Mouse (Mus musculus) thymus, postnatal 36 days (tissue): ENCODE measurements at regions not wholly inside any gene's neighbourhood (a gene's known extent, or its start where the extent isn't known, plus 50 kb on each side); places are given as distances from the start of the nearest gene placed in this dataset.
A peak's percentile ranks its signal among the peaks of the same experiment; 100 is the strongest.

Source experiments
- DNase-seq, 2 experiments: peaks; one replicate each; pipeline ENCODE4 v3.0.0; 2022; ENCODE audit warnings: mixed read lengths in 2 of 2

DNA sequence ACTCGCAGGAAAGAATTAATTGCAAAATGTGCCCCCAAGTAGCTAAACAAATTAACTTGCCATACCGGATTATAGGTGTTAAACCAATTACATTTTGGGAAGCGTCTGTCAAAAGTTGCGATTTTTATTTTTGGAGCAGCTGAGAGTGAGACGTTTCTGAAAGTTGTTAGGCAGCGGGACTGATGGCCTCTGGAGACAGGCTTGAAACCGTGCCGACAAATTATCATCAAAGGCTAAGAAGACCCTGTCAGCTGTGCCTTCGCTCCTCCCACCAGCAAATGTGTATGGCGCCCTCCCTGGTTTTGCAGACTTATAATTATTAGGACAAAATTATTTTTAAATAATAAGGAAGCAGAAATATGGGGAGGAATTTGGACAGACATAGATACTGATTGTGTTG is 161.5 kb upstream of the Zfp64 start:
- no peak for DNase-seq

GRCm38 (mm10) chr2:169109044-169109443 is 153.7 kb upstream of the Zfp64 start:
- no peak for DNase-seq

- DNase-seq = peak; percentile 35 to 48
These were observed 152.7 kb upstream of the Zfp64 start for GRCm38 (mm10) chr2:169108037-169108436.

DNA sequence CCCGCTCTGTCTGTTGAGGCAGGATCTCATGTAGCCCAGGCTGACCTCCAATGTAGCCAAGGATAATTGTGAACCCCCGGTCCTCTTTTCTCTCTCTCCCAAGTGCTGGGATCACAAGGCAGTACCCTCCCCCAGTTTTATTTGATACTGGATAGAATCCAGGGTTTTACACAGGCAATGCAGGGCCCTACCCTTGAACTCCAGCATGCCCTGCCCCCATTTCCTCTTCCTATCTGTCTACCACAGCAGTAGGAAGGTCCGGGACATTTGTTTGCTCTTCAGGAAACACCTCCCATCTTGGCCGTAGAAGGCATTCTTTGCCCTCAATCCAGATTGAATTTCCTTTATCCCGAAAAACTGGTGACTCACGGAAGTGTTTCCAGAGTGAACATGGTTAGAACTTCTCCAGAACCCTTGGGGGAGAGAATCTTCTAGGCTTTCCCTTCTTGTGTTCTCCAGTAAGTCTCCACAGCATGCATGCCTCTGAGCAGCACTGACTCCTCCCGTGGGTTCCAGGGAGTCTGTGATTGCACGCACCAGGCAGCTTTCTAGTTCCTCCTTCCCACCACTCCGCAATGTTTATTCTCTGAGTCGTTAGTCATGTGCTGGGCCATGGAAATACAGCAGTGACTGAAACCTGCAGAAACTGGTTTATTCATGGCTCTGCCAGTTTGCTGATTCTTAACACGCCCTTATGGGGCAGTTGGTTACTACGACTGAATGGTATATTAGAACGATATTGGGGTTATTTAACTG is 146.3 kb upstream of the Zfp64 start:
- no peak for DNase-seq

DNA sequence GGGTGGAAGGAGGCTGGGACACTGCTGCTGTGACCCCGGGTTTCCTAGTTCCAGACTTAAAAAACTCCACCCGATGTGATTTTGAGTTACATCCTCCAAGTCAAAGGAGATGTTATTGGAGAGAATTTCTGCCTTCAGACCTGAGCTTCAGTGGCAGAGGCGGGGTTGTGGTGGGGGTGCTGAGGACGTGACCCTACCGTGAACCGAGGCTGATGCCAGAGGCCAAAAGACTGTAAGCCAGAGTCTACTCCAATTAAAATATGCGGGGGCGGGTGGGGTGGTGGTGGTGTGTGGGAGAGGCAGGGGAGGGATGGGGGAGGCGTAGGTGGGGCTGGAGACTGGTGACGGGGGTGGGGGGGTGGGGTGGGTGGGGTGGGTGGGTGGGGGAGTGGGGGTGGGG is 145.1 kb upstream of the Zfp64 start:
- no peak for DNase-seq

- no peak for DNase-seq
These were observed 144.3 kb upstream of the Zfp64 start for GRCm38 (mm10) chr2:169099678-169100077.

GRCm38 (mm10) chr2:169098591-169098990 is 143.2 kb upstream of the Zfp64 start:
- DNase-seq = no peak

DNA sequence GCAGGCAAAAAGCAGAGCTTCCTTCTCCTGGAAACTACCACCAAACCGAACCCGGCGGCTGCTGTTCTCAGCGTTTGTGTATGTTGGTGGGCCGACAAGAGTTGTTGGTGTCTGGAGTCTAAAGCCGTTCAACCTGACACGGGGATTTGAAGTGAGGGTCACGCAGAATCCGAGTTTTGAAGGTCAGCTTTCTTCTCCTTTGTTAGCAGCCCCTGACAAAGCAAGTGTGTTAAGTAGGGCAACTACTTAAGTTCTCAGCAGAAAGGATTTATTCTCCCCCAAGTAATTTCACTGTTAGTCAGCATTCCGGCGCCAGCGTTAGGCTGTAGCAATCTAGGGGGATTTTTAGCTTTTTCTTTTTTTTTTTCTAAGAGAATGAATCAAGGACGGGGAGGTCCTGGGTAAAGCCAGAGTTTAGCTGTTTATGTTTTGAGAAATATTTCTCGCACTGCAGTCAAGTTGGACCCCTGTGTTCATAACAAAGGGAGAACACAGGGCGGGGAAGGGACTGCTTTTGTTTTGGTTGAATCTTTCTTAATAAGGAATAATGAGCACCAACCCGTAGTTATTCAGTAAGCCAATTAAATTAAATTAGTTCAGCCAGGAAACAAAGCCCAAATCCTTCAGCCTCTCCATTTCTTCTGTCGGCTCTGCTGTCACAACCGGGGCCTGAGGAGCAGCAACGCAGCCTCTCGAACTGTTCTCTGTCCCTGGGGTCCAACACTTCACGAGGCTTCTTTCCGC is 138.8 kb upstream of the Zfp64 start:
- DNase-seq = no peak

DNA sequence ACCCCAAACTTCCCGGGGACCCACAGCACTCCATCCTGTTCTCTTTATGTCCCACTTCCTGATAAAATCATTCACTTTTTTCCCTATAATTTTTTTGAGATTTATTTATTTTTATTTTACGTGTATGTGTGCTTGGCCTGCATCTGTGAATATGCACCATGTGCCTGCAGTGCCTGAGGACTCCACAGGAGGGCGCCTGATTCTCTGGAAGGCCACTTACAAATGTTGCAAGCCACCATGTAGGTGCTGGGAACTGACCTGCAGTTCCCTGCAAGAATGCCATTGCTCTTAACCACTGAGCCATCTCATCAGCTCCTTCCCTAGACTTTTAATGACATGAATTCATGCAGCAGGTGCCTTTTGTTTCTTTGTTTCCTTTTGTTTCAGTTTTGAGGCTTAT is 134.9 kb upstream of the Zfp64 start:
- DNase-seq = no peak

GRCm38 (mm10) chr2:169088870-169089484 is 133.6 kb upstream of the Zfp64 start:
- DNase-seq = peak; percentile 15 to 26

GRCm38 (mm10) chr2:169088301-169088700 is 132.9 kb upstream of the Zfp64 start:
- DNase-seq = no peak

GRCm38 (mm10) chr2:169071267-169071666 is 115.9 kb upstream of the Zfp64 start:
- DNase-seq = no peak

DNA sequence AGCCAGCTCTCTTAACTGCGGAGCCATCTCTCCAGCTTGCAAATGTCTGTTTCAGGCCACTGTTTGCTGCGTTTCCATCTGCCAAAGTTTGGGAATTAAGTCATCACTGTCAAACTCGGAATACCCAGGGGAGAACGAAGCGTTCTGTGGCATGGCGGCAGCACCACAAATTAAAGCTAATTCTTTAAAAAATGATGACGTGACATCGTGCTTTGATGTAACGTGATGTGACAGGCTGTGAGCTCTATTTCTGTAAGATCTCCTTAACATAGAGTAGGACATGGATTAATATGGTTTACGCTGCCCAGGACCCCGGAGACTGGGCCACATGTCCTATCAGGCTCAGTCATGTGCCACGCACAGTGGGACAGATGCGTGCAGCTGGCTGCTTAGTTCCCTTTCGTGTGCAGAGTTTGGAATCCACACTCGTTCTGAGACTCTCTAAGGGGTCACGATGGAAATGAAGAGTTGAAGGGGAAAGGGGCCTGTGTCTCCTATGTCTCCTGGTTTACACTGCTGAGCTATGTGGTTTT is 109.8 kb upstream of the Zfp64 start:
- no peak for DNase-seq

- peak; percentile 30 to 51 for DNase-seq
These were observed 106.1 kb upstream of the Zfp64 start for GRCm38 (mm10) chr2:169061520-169061919.

GRCm38 (mm10) chr2:169060495-169060894 is 105.1 kb upstream of the Zfp64 start:
- no peak for DNase-seq

GRCm38 (mm10) chr2:169057831-169058230 is 102.4 kb upstream of the Zfp64 start:
- no peak for DNase-seq

- DNase-seq = no peak
These were observed 94.6 kb upstream of the Zfp64 start for GRCm38 (mm10) chr2:169049947-169050346.

GRCm38 (mm10) chr2:169041748-169042147 is 86.4 kb upstream of the Zfp64 start:
- DNase-seq = no peak

- DNase-seq = no peak
These were observed 82.6 kb upstream of the Zfp64 start for GRCm38 (mm10) chr2:169037975-169038374.

DNA sequence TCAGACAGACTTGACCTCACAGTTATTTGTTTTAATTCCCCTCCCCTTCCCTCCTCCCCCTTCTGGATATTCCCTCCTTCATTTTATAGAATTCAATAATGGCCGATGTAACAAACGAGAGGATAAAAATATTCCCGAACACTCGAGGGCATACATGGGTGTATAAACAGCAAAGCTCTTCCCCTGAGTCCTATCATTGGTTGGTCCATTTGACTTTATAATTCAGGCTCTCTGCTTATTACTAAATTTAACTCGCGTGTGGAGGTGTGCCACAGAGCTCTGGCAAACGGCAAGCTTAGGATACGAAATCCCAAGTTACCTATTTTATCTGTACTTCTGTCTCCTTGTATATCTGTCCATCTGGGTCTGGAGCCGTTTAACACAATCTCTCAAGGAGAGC is 82.1 kb upstream of the Zfp64 start:
- DNase-seq = no peak

DNA sequence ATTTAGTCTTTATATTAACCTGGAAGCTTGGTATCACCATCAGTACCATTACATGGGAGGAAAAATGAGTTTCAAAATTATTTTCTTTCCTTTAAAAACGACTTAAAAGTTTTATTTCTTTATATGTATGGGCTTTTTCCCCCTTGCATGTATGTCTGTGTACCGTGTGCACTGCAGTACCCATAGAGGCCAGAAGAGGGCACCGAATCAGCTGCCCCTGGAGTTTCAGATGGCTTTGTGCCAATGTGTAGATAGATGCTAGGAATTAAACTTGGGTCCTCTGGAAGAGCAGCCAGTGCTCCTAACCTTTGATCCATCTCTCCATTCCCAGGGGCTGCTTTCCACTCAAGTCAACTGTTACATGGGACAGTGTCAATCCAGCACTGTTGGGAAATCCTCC is 79.9 kb upstream of the Zfp64 start:
- DNase-seq = peak; percentile 19

DNA sequence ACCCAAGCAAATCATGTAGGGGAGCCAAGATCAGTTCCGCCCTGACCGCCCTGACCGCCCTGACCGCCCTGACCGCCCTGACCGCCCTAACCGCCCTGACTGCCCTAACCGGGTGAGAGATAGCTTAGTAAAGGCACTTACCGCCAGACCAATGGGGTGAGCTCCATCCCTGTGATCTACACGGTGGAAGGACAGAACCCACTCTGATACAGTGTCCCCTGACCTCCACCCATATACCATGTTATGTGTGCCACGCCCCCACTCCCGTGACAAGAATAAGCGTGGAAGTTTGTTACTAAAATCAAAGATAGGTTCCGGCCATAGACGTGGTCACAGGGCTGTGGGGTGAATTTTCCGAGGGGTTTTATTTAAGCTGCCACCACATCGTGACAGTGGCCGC is 78.6 kb upstream of the Zfp64 start:
- DNase-seq = no peak

DNA sequence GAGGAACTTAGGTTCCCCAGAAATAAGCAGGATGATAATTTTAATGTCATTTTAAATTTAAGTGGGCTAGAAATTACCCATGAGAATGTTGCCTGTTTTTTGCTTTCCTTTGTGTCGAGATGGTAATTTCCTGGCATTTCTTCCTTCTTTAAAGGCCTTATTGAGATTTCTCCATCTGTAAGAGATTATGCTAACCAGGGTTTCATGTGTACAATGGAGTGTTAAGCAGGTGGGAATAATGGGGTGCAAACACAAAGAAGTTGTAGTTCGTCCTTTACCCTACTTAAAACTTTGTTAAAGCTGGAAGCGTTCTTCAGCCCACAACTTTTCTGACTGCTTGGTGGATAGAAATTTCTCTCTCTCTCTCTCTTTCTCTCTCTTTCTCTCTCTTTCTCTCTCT is 77.8 kb upstream of the Zfp64 start:
- no peak for DNase-seq
